Comparison of ENCODE assay signal across 9 mouse cellular contexts in genomic region chr15:89354455-89354854, GRCm38 (mm10). TPM values are rescaled to one million over a fixed set of nuclear protein-coding genes. Genes with fewer than 3 reads are reported as not detected.
DNase-seq lines count a peak whose midpoint lies in the region; ATAC-seq and TF ChIP-seq lines count a peak whose summit lies in the region.
"Had no signal": no experiment of that assay in that cellular context is flagged by ENCODE, and none has a peak within 500 bp of the region (broad histone marks: within the 10 kb centered on the region; RNA-seq: fewer than 3 reads in every experiment).

No protein-coding gene starts in this region.

- peak overlapping the region; percentile 94 for H3K4me3 ChIP-seq in heart, embryonic 12.5 days
- H3K4me3 ChIP-seq in G1E (ENCODE audit: low read depth, low read length), result peak overlapping the region; percentile 78
- H3K4me3 ChIP-seq in forebrain, postnatal 0 days (ENCODE audit: low read depth, low read length), result peak overlapping the region; percentile 82; the same call in 1 of the 2 replicates
- H3K4me3 ChIP-seq in midbrain, embryonic 10.5 days, result peak overlapping the region; percentile 88

- TF ChIP-seq CTCF in G1E (IDR thresholded peaks at IDR 0.05; ENCODE audit: low read depth, low read length), result no peak
- TF ChIP-seq CTCF in forebrain, postnatal 0 days (IDR thresholded peaks at IDR 0.05; ENCODE audit: low read depth), result no peak

- DNase-seq in heart, postnatal 4 days, result no peak
- no peak for DNase-seq in G1E (ENCODE audit: low spot score)
- DNase-seq in forebrain, postnatal 0 days, result no peak
- DNase-seq in midbrain, embryonic 10.5 days (ENCODE audit: low spot score), result no peak
- DNase-seq in gastrocnemius, postnatal 25 days, result no peak
- DNase-seq: kidney, postnatal 14 days had no signal

- peaks cover 32% of the 10 kb centered on the region for H3K4me1 ChIP-seq in heart, embryonic 12.5 days (replicated peaks)
- peaks cover 40% of the 10 kb centered on the region for H3K4me1 ChIP-seq in G1E (ENCODE audit: insufficient read depth, low read depth, low read length)
- H3K4me1 ChIP-seq in forebrain, postnatal 0 days (ENCODE audit: insufficient read depth), result peaks cover 16% of the 10 kb centered on the region
- H3K4me1 ChIP-seq in midbrain, embryonic 10.5 days, result peaks cover 26% of the 10 kb centered on the region

- no peaks in the 10 kb centered on the region for H3K9me3 ChIP-seq in heart, embryonic 12.5 days (replicated peaks)
- H3K9me3 ChIP-seq in G1E (replicated peaks), result no peaks in the 10 kb centered on the region
- no peaks in the 10 kb centered on the region for H3K9me3 ChIP-seq in forebrain, postnatal 0 days (ENCODE audit: low read length)
- no peaks in the 10 kb centered on the region for H3K9me3 ChIP-seq in midbrain, embryonic 10.5 days (replicated peaks)

- H3K4me2 ChIP-seq in heart, embryonic 12.5 days, result peak overlapping the region; percentile 82
- H3K4me2 ChIP-seq in forebrain, postnatal 0 days (ENCODE audit: low read depth), result peak overlapping the region; percentile 87

- 78% methylated on average over 7 of the region's 7 CpGs for WGBS in heart, embryonic 12.5 days
- WGBS in forebrain, postnatal 0 days, result 84% methylated on average over 7 of the region's 7 CpGs
- WGBS in midbrain, embryonic 10.5 days, result 85% methylated on average over 7 of the region's 7 CpGs

- no peak overlapping the region for H3K27ac ChIP-seq in heart, embryonic 12.5 days (ENCODE audit: poor library complexity, severe bottlenecking)
- no peak overlapping the region for H3K27ac ChIP-seq in forebrain, postnatal 0 days (ENCODE audit: low read depth, low read length)
- H3K27ac ChIP-seq in midbrain, embryonic 10.5 days (replicated peaks), result peak overlapping the region; percentile 94

- ATAC-seq in heart, embryonic 12.5 days (ENCODE audit: insufficient number of reproducible peaks, low FRiP score), result no peak
- no peak for ATAC-seq in G1E (ENCODE audit: extremely low read depth, insufficient number of reproducible peaks, low FRiP score, poor library complexity, severe bottlenecking)
- no peak for ATAC-seq in forebrain, postnatal 0 days
- no peak for ATAC-seq in frontal cortex, adult (ENCODE audit: low TSS enrichment)
- no peak for ATAC-seq in inflammation-experienced regulatory T-cells, adult 6 months

- peaks cover 47% of the 10 kb centered on the region for H3K36me3 ChIP-seq in heart, embryonic 12.5 days
- H3K36me3 ChIP-seq in G1E (replicated peaks), result peaks cover 72% of the 10 kb centered on the region
- peaks cover 34% of the 10 kb centered on the region for H3K36me3 ChIP-seq in forebrain, postnatal 0 days (ENCODE audit: insufficient read depth)
- H3K36me3 ChIP-seq in midbrain, embryonic 10.5 days, result peaks cover 68% of the 10 kb centered on the region

- peak overlapping the region; percentile 91 for H3K9ac ChIP-seq in heart, embryonic 12.5 days
- peak overlapping the region; percentile 78 for H3K9ac ChIP-seq in forebrain, postnatal 0 days

- no peaks in the 10 kb centered on the region for H3K27me3 ChIP-seq in heart, embryonic 12.5 days (replicated peaks)
- no peaks in the 10 kb centered on the region for H3K27me3 ChIP-seq in G1E (ENCODE audit: insufficient read depth, low read length)
- no peaks in the 10 kb centered on the region for H3K27me3 ChIP-seq in forebrain, postnatal 0 days (ENCODE audit: insufficient read depth, low read length)
- H3K27me3 ChIP-seq in midbrain, embryonic 10.5 days (ENCODE audit: low read depth, poor library complexity, severe bottlenecking), result no peaks in the 10 kb centered on the region

RNA-seq across cellular contexts. Expression of gene Lmf2, which starts 1.0 kb away (rescaled TPM):
- 46.9 and 49.4 TPM in 2 replicates for polyA plus RNA-seq in heart, embryonic 12.5 days (2016; fragmentation: Nextera tagmentation; extraction: Ambion mirVana)
- 10 to 100 TPM; 54.0 to 55.5 TPM for total RNA-seq in heart, postnatal 4 days (2021)
- total RNA-seq in G1E (2014; fragmentation: Nextera tagmentation) (42.7 and 76.3 TPM in 2 replicates), G1E (2017) (13.7 and 15.3 TPM in 2 replicates)
- 116 and 125 TPM in 2 replicates for polyA plus RNA-seq in G1E (2012)
- 12.5 and 17.0 TPM in 2 replicates for total RNA-seq in forebrain, postnatal 0 days (2014; rRNA removed)
- 24.7 and 25.4 TPM in 2 replicates for polyA plus RNA-seq in forebrain, postnatal 0 days (2015; fragmentation: Nextera tagmentation; extraction: Ambion mirVana)
- 53.7 and 56.2 TPM in 2 replicates for polyA plus RNA-seq in midbrain, embryonic 10.5 days (2016; fragmentation: Nextera tagmentation; extraction: Ambion mirVana)
- 10 to 100 TPM in 1 of 2 experiments, 1 to 10 TPM in 1; 9.9 to 13.6 TPM for total RNA-seq in gastrocnemius, postnatal 25 days (2021)
- polyA plus RNA-seq in inflammation-experienced regulatory T-cells, adult 6 months (2017; shearing (Covaris generic)), result 10 to 100 TPM; 24.7 to 44.0 (median 34.7) TPM

RNA-seq across cellular contexts. Expression of gene Ncaph2, which starts 1.1 kb away (rescaled TPM):
- polyA plus RNA-seq in heart, embryonic 12.5 days (2016; fragmentation: Nextera tagmentation; extraction: Ambion mirVana), result 112 and 116 TPM in 2 replicates
- 10 to 100 TPM; 91.0 to 99.7 TPM for total RNA-seq in heart, postnatal 4 days (2021)
- total RNA-seq in G1E (2014; fragmentation: Nextera tagmentation) (147 and 164 TPM in 2 replicates), G1E (2017) (130 and 148 TPM in 2 replicates)
- 68.4 and 78.1 TPM in 2 replicates for polyA plus RNA-seq in G1E (2012)
- 88.4 and 93.8 TPM in 2 replicates for total RNA-seq in forebrain, postnatal 0 days (2014; rRNA removed)
- 94.9 and 95.1 TPM in 2 replicates for polyA plus RNA-seq in forebrain, postnatal 0 days (2015; fragmentation: Nextera tagmentation; extraction: Ambion mirVana)
- 191 and 197 TPM in 2 replicates for polyA plus RNA-seq in midbrain, embryonic 10.5 days (2016; fragmentation: Nextera tagmentation; extraction: Ambion mirVana)
- 10 to 100 TPM; 35.1 to 37.0 TPM for total RNA-seq in gastrocnemius, postnatal 25 days (2021)
- 100 to 1,000 TPM; 145 to 237 (median 180) TPM for polyA plus RNA-seq in inflammation-experienced regulatory T-cells, adult 6 months (2017; shearing (Covaris generic))

RNA-seq across cellular contexts. Expression of gene Sco2, which starts 19.2 kb away (rescaled TPM):
- polyA plus RNA-seq in heart, embryonic 12.5 days (2016; fragmentation: Nextera tagmentation; extraction: Ambion mirVana), result 5.6 TPM in 2 replicates
- total RNA-seq in heart, postnatal 4 days (2021), result 10 to 100 TPM; 13.6 to 14.1 TPM
- total RNA-seq in G1E (2014; fragmentation: Nextera tagmentation) (9.5 and 15.0 TPM in 2 replicates), G1E (2017) (26.2 and 27.8 TPM in 2 replicates)
- 62.3 and 64.6 TPM in 2 replicates for polyA plus RNA-seq in G1E (2012)
- 34.6 and 37.6 TPM in 2 replicates for total RNA-seq in forebrain, postnatal 0 days (2014; rRNA removed)
- polyA plus RNA-seq in forebrain, postnatal 0 days (2015; fragmentation: Nextera tagmentation; extraction: Ambion mirVana), result 24.0 and 24.2 TPM in 2 replicates
- 6.4 and 7.1 TPM in 2 replicates for polyA plus RNA-seq in midbrain, embryonic 10.5 days (2016; fragmentation: Nextera tagmentation; extraction: Ambion mirVana)
- total RNA-seq in gastrocnemius, postnatal 25 days (2021), result 10 to 100 TPM; 14.7 to 21.8 TPM
- polyA plus RNA-seq in inflammation-experienced regulatory T-cells, adult 6 months (2017; shearing (Covaris generic)), result 1 to 10 TPM in 1 of 3 experiments, under 1 TPM in 1, not detected in 1; 0.82 to 3.4 TPM

RNA-seq across cellular contexts. Expression of gene Miox, which starts 20.3 kb away (rescaled TPM):
- polyA plus RNA-seq in heart, embryonic 12.5 days (2016; fragmentation: Nextera tagmentation; extraction: Ambion mirVana), result not detected in 2 replicates
- not detected for total RNA-seq in heart, postnatal 4 days (2021)
- not detected in 2 replicates for total RNA-seq in G1E (2014; fragmentation: Nextera tagmentation)
- 0.11 and 0.12 TPM in 2 replicates for total RNA-seq in G1E (2017)
- not detected in 2 replicates for polyA plus RNA-seq in G1E (2012)
- total RNA-seq in forebrain, postnatal 0 days (2014; rRNA removed), result not detected in 2 replicates
- not detected in 2 replicates for polyA plus RNA-seq in forebrain, postnatal 0 days (2015; fragmentation: Nextera tagmentation; extraction: Ambion mirVana)
- polyA plus RNA-seq in midbrain, embryonic 10.5 days (2016; fragmentation: Nextera tagmentation; extraction: Ambion mirVana), result not detected in 2 replicates
- total RNA-seq in gastrocnemius, postnatal 25 days (2021), result not detected
- polyA plus RNA-seq in inflammation-experienced regulatory T-cells, adult 6 months (2017; shearing (Covaris generic)), result not detected

RNA-seq across cellular contexts. Expression of gene Tymp, which starts 22.4 kb away (rescaled TPM):
- polyA plus RNA-seq in heart, embryonic 12.5 days (2016; fragmentation: Nextera tagmentation; extraction: Ambion mirVana), result 1.3 and 1.6 TPM in 2 replicates
- under 1 TPM; 0.31 to 0.72 TPM for total RNA-seq in heart, postnatal 4 days (2021)
- total RNA-seq in G1E (2014; fragmentation: Nextera tagmentation) (not detected in 2 replicates), G1E (2017) (0.27 and 0.35 TPM in 2 replicates)
- polyA plus RNA-seq in G1E (2012), result 0.61 and 0.69 TPM in 2 replicates
- total RNA-seq in forebrain, postnatal 0 days (2014; rRNA removed), result 3.7 and 5.2 TPM in 2 replicates
- 3.5 and 4.1 TPM in 2 replicates for polyA plus RNA-seq in forebrain, postnatal 0 days (2015; fragmentation: Nextera tagmentation; extraction: Ambion mirVana)
- polyA plus RNA-seq in midbrain, embryonic 10.5 days (2016; fragmentation: Nextera tagmentation; extraction: Ambion mirVana), result 1.5 and 1.6 TPM in 2 replicates
- under 1 TPM; 0.29 to 0.49 TPM for total RNA-seq in gastrocnemius, postnatal 25 days (2021)
- polyA plus RNA-seq in inflammation-experienced regulatory T-cells, adult 6 months (2017; shearing (Covaris generic)), result under 1 TPM in 2 of 3 experiments, not detected in 1; 0.94 to 0.99 TPM
